Mouse (Mus musculus) lung, postnatal 14 days (tissue): ENCODE data around the gene Alox15.
"Not testable (repeated sequence)": the region's sequence is repeated elsewhere in the genome, so short reads cannot be mapped to it uniquely, and the experiment has no call there.

ENCODE experiments used
- DNase-seq: peaks from one replicate; pipeline ENCODE4 v3.0.0; 2021

Gene Alox15

GRCm38 (mm10) chr11:70351868-70352267, at the start of gene Alox15:
Gene Alox15 (minus strand): TSS chr11:70352031.
- no peak for DNase-seq

- DNase-seq = no peak
These were observed 37.6 kb upstream of the Alox15 start for GRCm38 (mm10) chr11:70389421-70389820.

GRCm38 (mm10) chr11:70387436-70387835, 35.6 kb upstream of the Alox15 start:
- no peak for DNase-seq

DNA sequence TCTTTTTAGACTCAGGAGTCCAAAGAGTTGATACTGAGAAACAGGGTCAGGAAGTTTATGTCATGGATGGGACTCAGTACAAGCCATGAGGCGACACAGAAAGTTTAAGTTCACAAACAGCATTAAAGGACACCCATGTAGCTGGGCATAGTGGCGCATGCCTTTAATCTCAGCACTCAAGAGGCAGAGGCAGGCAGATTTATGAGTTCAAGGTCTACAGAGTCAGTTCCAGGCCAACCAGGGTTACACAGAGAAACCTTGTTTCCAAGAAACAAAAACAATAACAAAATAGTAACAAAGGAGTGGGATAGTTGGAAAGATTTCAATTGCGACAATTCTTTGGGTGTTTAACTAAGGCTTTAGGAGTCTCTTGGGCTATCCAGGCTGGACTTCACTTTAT, 32.3 kb upstream of the Alox15 start:
- no peak for DNase-seq

DNA sequence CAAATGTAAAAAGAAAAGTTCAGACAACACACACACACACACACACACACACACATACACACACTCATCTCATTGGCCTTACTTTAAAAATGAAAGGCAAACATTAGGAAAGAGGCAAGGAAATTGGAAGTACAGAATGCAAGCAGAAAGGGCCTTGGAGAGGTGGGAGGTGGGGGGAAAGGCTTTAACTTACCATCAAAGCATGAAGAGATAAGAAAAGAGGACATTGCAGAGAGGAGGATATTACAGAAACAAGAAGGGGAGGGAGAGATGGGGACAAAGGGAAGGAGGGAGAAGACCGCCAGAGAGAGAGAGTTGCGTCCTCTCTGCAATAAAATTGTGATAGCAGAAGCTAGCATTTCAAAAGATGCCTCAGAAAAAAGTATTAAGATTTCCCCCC, 29.5 kb upstream of the Alox15 start:
- no peak for DNase-seq

DNA sequence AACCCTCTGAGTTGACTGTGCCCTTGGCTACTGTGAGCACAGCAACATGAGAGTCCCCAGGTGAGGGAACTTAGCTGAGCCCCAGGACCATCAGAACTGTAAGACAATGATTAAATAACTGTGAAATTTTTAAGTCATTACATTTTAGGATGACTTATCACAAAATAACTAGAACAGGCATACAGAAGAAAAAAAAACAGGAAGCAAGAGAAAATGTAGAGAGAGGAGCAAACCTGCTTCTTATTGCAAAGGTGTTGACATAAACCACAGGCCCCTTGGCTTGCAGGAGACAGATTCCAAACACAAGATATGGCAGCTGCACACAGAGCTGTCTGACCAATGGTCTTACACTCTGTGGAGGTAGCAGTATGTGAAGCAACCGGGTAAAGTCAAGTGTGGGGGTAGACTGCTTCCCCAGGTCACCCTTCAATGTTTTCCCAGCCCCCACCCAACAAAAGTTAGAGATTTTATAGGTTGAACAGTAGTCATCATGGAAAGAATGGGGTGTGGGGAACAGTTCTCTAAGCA, 28.7 kb upstream of the Alox15 start:
- no peak for DNase-seq

- no peak for DNase-seq
These were observed 24.2 kb upstream of the Alox15 start for GRCm38 (mm10) chr11:70376054-70376453.

DNA sequence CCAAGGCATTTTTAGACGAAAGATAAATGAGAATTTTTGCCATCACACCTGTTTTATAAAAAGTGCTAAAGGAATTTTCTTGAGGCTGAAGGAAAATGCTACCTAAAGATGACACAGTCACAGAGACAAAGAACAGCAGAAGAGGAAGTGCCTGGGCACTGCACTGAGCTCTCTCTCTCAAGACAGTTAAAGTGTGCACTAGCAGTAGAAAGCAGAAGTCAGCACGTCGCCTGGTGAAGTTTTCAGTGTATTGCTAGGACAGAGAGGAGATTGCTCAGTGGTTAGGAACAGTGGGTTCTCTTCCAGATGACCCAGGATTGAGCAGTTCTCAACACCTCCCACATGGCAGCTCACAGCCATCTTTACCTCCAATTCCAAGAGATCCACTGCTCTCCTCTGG, 22.5 kb upstream of the Alox15 start:
- DNase-seq = no peak

DNA sequence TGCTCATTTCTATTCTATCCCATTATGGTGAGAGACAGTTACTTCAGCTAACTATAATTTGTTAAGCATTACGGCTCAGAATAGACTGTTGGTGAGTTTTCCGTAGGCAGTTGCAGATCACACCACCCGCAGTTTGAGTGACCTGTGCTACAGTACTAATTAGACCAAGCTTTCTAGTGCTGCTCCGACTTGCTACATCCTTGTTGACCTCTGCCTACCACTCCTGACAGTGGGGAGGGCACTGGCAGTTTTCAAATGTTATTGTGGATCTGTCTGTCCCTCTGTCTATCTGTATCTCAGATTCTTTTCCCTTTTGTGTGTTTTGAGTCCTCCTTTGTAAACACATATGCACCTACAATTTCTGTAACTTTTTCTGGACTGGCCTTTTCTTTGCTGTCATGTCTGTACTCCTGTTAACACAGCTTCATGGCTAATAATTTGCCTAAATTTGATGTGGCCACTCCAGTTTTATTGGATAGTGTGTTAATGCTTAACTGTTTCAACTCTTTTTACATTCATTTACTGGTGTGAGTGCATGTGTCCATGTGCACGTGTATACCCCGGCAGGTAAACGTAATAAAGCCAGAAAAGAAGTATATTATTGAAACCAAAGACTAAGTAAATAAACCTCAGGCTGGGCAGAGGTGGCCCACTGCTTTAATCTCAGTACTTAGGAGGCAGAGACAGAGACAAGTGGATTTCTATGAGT, 21.2 kb upstream of the Alox15 start:
- no peak for DNase-seq

DNA sequence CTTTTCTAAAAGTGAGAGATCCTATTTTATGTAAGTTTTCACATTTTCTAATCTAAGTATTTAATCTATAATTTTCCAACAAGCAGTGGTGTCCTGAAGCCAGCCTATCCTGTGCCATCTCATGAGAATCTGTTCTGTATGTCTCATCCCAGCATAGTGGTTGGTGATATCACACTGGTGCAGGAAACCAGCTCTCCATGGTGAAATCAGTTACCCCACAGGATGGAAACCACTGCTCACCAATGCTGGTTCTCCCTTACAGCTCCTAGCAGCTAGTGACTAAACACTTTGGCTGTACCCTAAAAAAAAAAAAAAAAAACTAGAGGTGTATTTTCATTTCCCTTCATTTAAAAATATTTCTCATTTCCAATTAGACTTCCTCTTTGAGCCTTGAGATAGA, 20.6 kb upstream of the Alox15 start:
- no peak for DNase-seq

- DNase-seq = not testable (repeated sequence)
These were observed 16.8 kb upstream of the Alox15 start for GRCm38 (mm10) chr11:70368626-70369025.

GRCm38 (mm10) chr11:70367701-70368100, 15.9 kb upstream of the Alox15 start:
- not testable (repeated sequence) for DNase-seq

DNA sequence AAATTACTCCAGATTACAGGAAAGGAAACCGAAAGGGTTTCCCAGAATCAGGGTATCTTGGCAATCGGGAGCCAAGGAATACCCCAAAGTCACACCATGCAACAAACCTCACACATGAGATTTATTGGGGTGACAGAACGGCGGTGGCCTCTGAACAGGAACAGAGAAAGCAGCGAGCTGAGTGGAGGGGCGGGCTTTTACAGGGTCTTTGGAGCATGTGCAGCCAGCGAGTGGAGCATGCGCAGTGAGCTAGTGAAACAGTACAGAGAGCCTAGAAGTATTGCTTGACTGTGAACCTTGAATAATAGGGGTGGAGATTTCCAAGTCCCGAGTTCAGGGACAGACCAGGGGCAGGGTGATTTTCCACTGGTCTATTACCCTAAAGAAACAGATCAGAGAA, 3.2 kb downstream of the Alox15 start:
- no peak for DNase-seq

DNA sequence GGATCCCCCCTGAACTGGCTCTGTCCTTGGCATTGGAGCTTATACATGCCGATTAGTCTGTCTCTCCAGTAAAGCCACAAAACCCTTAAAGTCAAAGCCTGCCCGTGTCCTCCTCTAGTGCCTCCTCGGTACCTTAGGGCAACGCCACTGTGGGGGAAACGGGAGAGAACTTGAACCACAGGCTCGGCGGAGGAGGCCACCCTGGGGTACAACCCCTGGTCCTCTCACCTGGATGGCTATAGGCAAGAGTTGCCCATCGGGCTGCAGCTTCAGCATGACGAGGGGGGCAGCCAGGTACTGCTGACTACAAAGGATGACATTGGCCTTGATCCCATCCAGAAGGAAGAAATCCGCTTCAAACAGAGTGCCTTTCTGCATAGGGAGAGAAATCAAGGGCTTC, 4.0 kb downstream of the Alox15 start:
- no peak for DNase-seq

DNA sequence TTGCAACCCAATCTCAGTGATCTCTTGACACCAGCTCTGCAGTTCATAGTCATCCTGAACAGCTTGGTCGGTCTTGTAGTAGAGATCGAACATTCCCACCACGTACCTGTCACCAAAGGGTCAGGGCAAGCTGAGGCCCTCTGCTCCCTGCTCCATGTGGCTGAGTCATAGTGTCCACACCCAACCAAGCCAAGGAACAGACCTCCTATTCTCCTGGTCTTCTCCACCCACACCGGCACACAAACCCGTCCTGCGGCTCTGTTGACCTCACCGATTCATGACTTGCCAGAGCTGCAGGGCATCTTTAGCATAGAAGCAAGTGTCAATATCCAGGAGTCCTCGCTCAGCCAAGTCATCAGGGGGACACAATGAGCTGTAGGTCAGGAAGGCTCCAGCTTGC, 6.3 kb downstream of the Alox15 start:
- no peak for DNase-seq

DNA sequence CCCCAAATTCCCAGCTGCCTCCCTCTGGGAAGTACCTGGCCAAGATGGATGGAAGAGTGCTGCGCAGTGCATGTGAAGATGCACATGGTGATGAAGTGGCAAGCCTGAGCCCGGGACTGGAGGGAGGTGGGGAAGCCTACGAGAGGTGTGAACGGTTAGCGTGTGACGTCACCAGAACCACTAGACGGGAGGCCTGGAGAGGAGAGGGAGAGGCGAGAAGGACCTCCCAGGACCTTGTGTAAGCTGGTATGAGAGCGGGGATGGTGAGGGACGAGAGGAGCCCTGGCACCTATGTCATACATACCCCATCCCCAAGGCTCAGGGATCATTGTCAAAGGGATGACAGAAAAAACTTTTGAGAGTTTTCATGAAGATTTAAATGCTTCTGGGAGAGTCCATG, 6.8 kb downstream of the Alox15 start:
- no peak for DNase-seq

DNA sequence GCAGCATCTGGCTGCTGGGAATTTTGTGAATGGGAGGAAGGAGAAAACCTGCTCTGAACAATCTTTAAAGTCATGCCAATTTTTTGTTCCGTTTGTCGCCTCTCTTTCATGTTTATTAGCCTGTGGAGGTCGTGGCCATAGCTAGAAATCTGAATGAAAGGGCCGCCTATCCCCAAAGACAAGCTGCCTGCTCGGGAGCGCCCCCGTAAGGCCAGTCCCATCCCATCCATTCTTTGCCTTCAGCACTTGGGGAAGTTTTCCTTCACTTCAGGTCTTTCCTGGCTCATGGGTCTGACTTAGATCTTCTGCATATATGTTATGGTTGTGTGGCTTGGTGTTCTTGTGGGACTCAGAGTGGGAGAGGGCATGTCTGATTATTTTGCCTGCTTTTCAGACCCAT, 12.3 kb downstream of the Alox15 start:
- DNase-seq = no peak

DNA sequence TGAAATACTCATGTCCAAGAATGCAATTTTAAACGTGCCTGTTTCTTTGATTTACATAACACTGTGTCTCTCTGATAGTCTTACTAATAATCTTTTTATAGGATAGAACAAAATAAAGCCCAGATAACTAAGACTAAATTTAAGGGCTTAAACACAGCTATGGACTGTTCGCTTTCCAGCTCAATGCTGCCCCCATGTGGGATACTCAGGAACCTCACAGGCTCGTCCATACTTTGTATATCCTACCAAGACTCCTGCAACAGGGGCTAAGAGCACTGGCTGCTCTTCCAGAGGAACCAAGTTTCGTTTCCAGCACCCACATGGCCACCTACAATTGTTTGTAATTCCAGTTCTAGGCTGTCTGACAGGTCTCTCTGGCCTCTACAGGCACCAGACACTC, 17.4 kb downstream of the Alox15 start:
- DNase-seq = peak; percentile 78

DNA sequence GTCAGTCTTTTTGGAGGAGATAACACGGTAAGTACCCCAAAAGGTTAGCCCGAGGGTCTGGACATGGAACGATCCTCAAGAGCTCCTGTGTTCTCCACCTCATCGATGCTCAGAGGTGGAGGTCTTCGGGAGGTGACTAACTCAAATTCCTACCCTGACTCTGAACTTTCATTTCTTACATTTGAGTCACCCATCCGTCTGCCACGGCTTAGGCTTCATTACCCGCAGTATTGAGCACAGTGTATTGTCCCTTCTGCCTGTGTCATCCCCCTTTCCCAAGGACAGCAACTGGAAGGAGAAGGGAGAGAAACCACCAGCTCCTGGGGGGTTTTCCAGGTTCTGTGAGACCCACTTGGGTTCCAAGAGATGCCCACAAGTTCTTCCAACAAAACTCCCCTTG, 27.1 kb downstream of the Alox15 start:
- DNase-seq = no peak

DNA sequence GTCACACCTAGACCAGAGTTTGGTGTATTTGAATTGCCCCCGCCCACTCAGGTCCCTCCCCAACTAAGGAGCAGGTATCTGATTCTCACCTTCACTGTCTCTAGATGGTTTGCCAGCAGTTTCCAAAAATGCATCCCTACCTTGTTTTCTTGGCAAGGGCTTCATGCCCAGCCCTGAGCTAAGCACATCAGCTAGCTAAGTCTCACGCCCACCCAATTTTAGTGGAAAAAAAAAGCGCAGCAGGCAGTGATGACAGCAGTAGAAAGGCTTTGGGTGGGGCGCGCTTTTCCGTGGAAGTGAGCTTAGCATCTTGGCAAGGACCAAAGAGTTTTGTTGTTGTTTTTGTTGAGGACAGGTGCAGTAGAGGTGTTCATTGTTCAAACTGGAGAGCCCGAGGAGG, 29.3 kb downstream of the Alox15 start, which contains the start of gene Alox12e:
Gene Alox12e, minus strand, starts transcription at position 101 of the 400 bp plus-strand sequence.
- no peak for DNase-seq

DNA sequence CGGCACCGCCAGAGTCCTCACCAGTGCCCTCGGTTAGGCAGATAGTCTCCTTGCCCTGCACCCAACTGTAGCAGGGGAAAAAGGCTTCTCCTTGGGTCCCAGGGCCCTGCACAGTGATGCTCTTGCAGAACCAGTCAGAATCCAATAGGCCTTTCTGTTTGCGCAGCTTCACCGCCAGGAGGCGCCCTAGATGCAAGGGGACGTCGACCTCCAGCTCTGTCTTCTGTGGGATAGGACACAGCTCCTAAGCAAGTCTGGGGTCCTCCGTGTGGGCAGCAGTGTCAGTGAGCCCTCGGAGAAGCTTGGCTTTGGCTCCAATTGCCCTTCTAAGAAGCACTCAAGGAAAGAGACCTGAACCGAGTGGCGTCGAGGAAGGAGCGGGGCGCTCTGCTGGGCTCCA, 30.2 kb downstream of the Alox15 start:
- peak; percentile 66 for DNase-seq

- no peak for DNase-seq
These were observed 32.2 kb downstream of the Alox15 start for GRCm38 (mm10) chr11:70319614-70320013.

DNA sequence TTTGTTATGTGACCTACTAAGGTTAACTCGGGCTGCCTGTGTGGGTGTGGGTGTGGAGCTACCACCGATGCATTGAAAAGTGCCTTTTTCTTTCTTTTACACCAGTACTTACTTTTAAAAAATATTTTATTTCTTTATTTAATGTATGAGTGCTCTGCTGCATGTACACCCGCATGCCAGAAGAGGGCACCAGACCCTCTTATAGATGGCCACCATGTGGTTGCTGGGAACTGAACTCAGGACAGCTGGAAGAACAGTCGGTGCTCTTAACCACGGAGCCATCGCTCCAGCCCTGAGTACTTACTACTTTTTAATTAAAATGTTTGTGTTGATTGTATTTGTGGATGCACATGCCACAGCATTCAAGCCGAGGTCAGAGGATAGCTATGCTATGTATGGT, 38.0 kb downstream of the Alox15 start:
- peak; percentile 10 for DNase-seq

- peak; percentile 58 for DNase-seq
These were observed 42.5 kb downstream of the Alox15 start for GRCm38 (mm10) chr11:70309341-70309740.

- peak; percentile 26 for DNase-seq
These were observed 43.5 kb downstream of the Alox15 start for GRCm38 (mm10) chr11:70308296-70308695.
